Comparison of ENCODE assay signal across 27 mouse cellular contexts in the genomic region with DNA sequence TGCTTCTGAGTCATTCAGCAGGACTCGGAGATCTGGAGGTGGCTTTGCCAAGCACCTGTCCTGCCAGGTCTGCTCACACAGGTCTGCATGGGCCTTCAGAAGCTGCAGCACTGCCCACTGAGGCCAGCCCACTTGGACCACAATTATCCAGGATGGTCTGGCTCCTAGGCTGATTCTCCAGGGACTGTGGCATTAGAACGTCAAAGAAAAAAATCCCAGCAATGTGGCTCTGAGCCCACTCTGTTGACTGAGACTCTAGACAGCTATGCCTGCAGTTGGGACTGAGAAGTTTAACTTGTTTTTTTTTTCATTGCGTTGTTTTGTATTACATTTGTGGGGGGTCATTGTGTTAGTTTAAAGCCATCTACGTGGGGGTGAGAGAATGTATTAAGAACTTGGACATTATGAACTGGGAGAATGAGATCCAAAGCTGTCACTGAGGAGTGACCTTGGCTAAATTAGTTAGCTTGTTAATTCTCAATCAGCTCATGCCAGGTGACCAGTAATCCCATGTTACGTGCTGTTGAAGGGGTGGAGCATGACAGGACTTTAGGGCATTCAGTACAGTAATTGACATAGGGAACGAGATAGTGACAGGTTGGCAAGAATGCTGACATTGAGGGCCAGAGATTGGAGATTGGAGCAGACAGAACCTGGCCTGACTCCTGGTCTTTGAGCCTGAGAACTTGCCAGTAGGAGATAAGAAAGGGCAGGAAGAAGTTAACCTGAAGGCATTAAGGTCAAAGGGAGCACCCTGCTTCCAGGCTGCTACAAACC.
DNase-seq lines count a peak whose midpoint lies in the region; ATAC-seq and TF ChIP-seq lines count a peak whose summit lies in the region.
"Had no signal": no experiment of that assay in that cellular context is flagged by ENCODE, and none has a peak within 500 bp of the region (broad histone marks: within the 10 kb centered on the region; RNA-seq: fewer than 3 reads in every experiment).

No protein-coding gene starts in this region.

- TF ChIP-seq CTCF in lung, postnatal 0 days (IDR thresholded peaks at IDR 0.05), result no peak

- peak; percentile 39; the same call in 1 of the 2 replicates for ATAC-seq in heart, embryonic 15.5 days (replicated peaks; ENCODE audit: insufficient number of reproducible peaks, insufficient read depth, low FRiP score, low read depth)
- ATAC-seq in lung, postnatal 0 days, result no peak
- no peak for ATAC-seq in midbrain, embryonic 16.5 days
- ATAC-seq: forebrain, embryonic 14.5 days; hindbrain, postnatal 0 days; intestine, embryonic 15.5 days had no signal

- WGBS in heart, embryonic 15.5 days, result 47% methylated on average over 6 of the region's 6 CpGs
- WGBS in lung, postnatal 0 days, result 45% methylated on average over 6 of the region's 6 CpGs
- WGBS in midbrain, embryonic 16.5 days, result 79% methylated on average over 6 of the region's 6 CpGs
- WGBS in embryonic facial prominence, embryonic 10.5 days, result 78% methylated on average over 6 of the region's 6 CpGs

- H3K4me3 ChIP-seq in heart, embryonic 15.5 days, result no peak overlapping the region
- H3K4me3 ChIP-seq in lung, postnatal 0 days (ENCODE audit: low read depth, low read length), result no peak overlapping the region
- no peak overlapping the region for H3K4me3 ChIP-seq in midbrain, embryonic 16.5 days (ENCODE audit: low read depth, low read length)
- H3K4me3 ChIP-seq in embryonic facial prominence, embryonic 10.5 days, result no peak overlapping the region
- H3K4me3 ChIP-seq: heart, embryonic 13.5 days; hindbrain, embryonic 12.5 days; intestine, embryonic 15.5 days; myocyte; neural tube, embryonic 13.5 days had no signal

- H3K4me2 ChIP-seq in heart, embryonic 15.5 days, result no peak overlapping the region
- no peak overlapping the region for H3K4me2 ChIP-seq in lung, postnatal 0 days (replicated peaks; ENCODE audit: low read depth, low read length)
- no peak overlapping the region for H3K4me2 ChIP-seq in midbrain, embryonic 16.5 days (ENCODE audit: low read length)
- H3K4me2 ChIP-seq: heart, embryonic 13.5 days; hindbrain, embryonic 12.5 days; intestine, embryonic 15.5 days; midbrain, embryonic 11.5 days; neural tube, embryonic 13.5 days had no signal

- TF ChIP-seq EP300 in lung, postnatal 0 days (IDR thresholded peaks at IDR 0.05), result no peak

- no peaks in the 10 kb centered on the region for H3K36me3 ChIP-seq in heart, embryonic 15.5 days
- H3K36me3 ChIP-seq in lung, postnatal 0 days (ENCODE audit: insufficient read depth, low read length), result no peaks in the 10 kb centered on the region
- no peaks in the 10 kb centered on the region for H3K36me3 ChIP-seq in midbrain, embryonic 16.5 days (ENCODE audit: control insufficient read depth, insufficient read depth, low read length)
- H3K36me3 ChIP-seq in embryonic facial prominence, embryonic 10.5 days (replicated peaks), result no peaks in the 10 kb centered on the region
- H3K36me3 ChIP-seq: heart, embryonic 13.5 days; hindbrain, embryonic 12.5 days; intestine, embryonic 15.5 days; neural tube, embryonic 13.5 days had no signal

- no peaks in the 10 kb centered on the region for H3K9me3 ChIP-seq in heart, embryonic 15.5 days (replicated peaks)
- H3K9me3 ChIP-seq in lung, postnatal 0 days (ENCODE audit: low read length), result no peaks in the 10 kb centered on the region
- no peaks in the 10 kb centered on the region for H3K9me3 ChIP-seq in midbrain, embryonic 16.5 days (replicated peaks; ENCODE audit: control insufficient read depth, low read length, poor library complexity, severe bottlenecking)
- H3K9me3 ChIP-seq in embryonic facial prominence, embryonic 10.5 days, result no peaks in the 10 kb centered on the region
- H3K9me3 ChIP-seq: heart, embryonic 13.5 days; hindbrain, embryonic 12.5 days; intestine, embryonic 15.5 days; neural tube, embryonic 13.5 days had no signal

- DNase-seq in heart, adult 11 months, result no peak
- DNase-seq in lung, postnatal 0 days (ENCODE audit: low spot score), result peak; percentile 18
- DNase-seq in lung, postnatal 36 days, result no peak
- DNase-seq in heart, postnatal 10 days, result peak; percentile 36 to 63
- DNase-seq in embryonic facial prominence, embryonic 10.5 days (ENCODE audit: low spot score), result no peak
- DNase-seq: adrenal gland, adult 8-10 months; cerebellum, adult 8-10 months; cerebellum, postnatal 25 days; gastrocnemius, postnatal 25 days; kidney, adult 8-10 months; kidney, postnatal 10 days; liver; right cerebral cortex, postnatal 4 days; thymus, adult 18-20 months; thymus, postnatal 25 days had no signal

- no peak overlapping the region for H3K9ac ChIP-seq in heart, embryonic 15.5 days
- no peak overlapping the region for H3K9ac ChIP-seq in lung, postnatal 0 days (replicated peaks; ENCODE audit: low read depth)
- no peak overlapping the region for H3K9ac ChIP-seq in midbrain, embryonic 16.5 days (ENCODE audit: low read depth, low read length)
- H3K9ac ChIP-seq: heart, embryonic 13.5 days; hindbrain, embryonic 12.5 days; intestine, embryonic 15.5 days; neural tube, embryonic 13.5 days had no signal

- peak overlapping the region; percentile 15; the same call in 1 of the 2 replicates for H3K27ac ChIP-seq in heart, embryonic 15.5 days
- no peak overlapping the region for H3K27ac ChIP-seq in lung, postnatal 0 days (ENCODE audit: low read length)
- no peak overlapping the region for H3K27ac ChIP-seq in midbrain, embryonic 16.5 days (ENCODE audit: low read length)
- no peak overlapping the region for H3K27ac ChIP-seq in embryonic facial prominence, embryonic 10.5 days (replicated peaks)
- H3K27ac ChIP-seq: heart, embryonic 13.5 days; hindbrain, embryonic 12.5 days; hindbrain, postnatal 0 days; intestine, embryonic 15.5 days; neural tube, embryonic 13.5 days; stomach, postnatal 0 days had no signal

- intact Hi-C loops in heart, postnatal 10 days (cut with DNase I), result no loop called here

- peaks cover 10% of the 10 kb centered on the region for H3K4me1 ChIP-seq in heart, embryonic 15.5 days (replicated peaks)
- no peaks in the 10 kb centered on the region for H3K4me1 ChIP-seq in lung, postnatal 0 days (ENCODE audit: insufficient read depth, low read depth, low read length)
- no peaks in the 10 kb centered on the region for H3K4me1 ChIP-seq in midbrain, embryonic 16.5 days (ENCODE audit: control insufficient read depth, insufficient read depth, low read length)
- no peaks in the 10 kb centered on the region for H3K4me1 ChIP-seq in embryonic facial prominence, embryonic 10.5 days
- H3K4me1 ChIP-seq: hindbrain, embryonic 12.5 days; intestine, embryonic 15.5 days; neural tube, embryonic 13.5 days had no signal

- H3K27me3 ChIP-seq in heart, embryonic 15.5 days, result no peaks in the 10 kb centered on the region
- no peaks in the 10 kb centered on the region for H3K27me3 ChIP-seq in lung, postnatal 0 days (replicated peaks; ENCODE audit: insufficient read depth, low read length)
- H3K27me3 ChIP-seq in midbrain, embryonic 16.5 days (ENCODE audit: control insufficient read depth, insufficient read depth, low read depth, low read length), result no peaks in the 10 kb centered on the region
- no peaks in the 10 kb centered on the region for H3K27me3 ChIP-seq in embryonic facial prominence, embryonic 10.5 days (replicated peaks; ENCODE audit: low read depth, poor library complexity, severe bottlenecking)
- H3K27me3 ChIP-seq: CH12.LX; heart, embryonic 13.5 days; hindbrain, embryonic 12.5 days; intestine, embryonic 15.5 days; neural tube, embryonic 13.5 days had no signal

Comparison
In these comparisons a context has a peak if more than half of its experiments do, and no peak if none do; other contexts are left out.
1. DNase-seq: peak in lung, postnatal 0 days (single experiment) and heart, postnatal 10 days (2 of 2); none in heart, adult 11 months (single experiment), lung, postnatal 36 days (single experiment) and embryonic facial prominence, embryonic 10.5 days (single experiment).